Mouse (Mus musculus): ENCODE data around the gene Lamtor1.

- TF ChIP-seq CTCF (IDR thresholded peaks at IDR 0.05; ENCODE audit: low read depth, low read length) (no peak), POLR2A (IDR thresholded peaks at IDR 0.05; ENCODE audit: borderline replicate concordance, low read depth, low read length) (no peak)
These were observed 34.4 kb upstream of the Lamtor1 start for GRCm38 (mm10) chr7:101871296-101871695.
